Mouse (Mus musculus) embryonic facial prominence, embryonic 11.5 days (tissue): ENCODE results near the gene Mrpl54. TPM values are rescaled to one million over a fixed set of nuclear protein-coding genes. Genes with fewer than 3 reads are reported as not detected.
A peak's percentile ranks its signal among the peaks of the same experiment; 100 is the strongest.

Experiments
- ATAC-seq: fragments of 200-750 bp; cut with Nextera tagmentation; replicated peaks from 2 replicates; pipeline ENCODE4 v1.8.0; 2017; ENCODE audit warnings: low read depth; ENCODE audit not compliant: insufficient number of reproducible peaks, low FRiP score, low TSS enrichment
- DNase-seq: peaks from one replicate; pipeline ENCODE4 v3.0.0-alpha.2; 2015; ENCODE audit warnings: low spot score
- H3K27ac ChIP-seq: fragments of 300-500 bp; sonication (generic); replicated peaks from 2 replicates; pipeline ENCODE4 v1.5.1; 2014; ENCODE audit warnings: mild to moderate bottlenecking, low read depth, low read length, control low read depth
- H3K27me3 ChIP-seq: fragments of 300-500 bp; sonication (generic); 2 replicates; pipeline ENCODE4 v1.6.1; 2014; ENCODE audit warnings: mild to moderate bottlenecking, low read length, moderate library complexity, mixed read lengths; ENCODE audit not compliant: control insufficient read depth, insufficient read depth
- H3K36me3 ChIP-seq: fragments of 300-500 bp; sonication (generic); replicated peaks from 2 replicates; pipeline ENCODE4 v1.6.1; 2014; ENCODE audit warnings: low read depth, mild to moderate bottlenecking, low read length, moderate library complexity, mixed read lengths; ENCODE audit not compliant: control insufficient read depth, insufficient read depth
- H3K4me1 ChIP-seq: fragments of 300-500 bp; sonication (generic); 2 replicates; pipeline ENCODE4 v1.6.1; 2014; ENCODE audit warnings: low read length, mixed read lengths; ENCODE audit not compliant: control insufficient read depth, insufficient read depth
- H3K4me2 ChIP-seq: fragments of 300-500 bp; sonication (generic); 2 replicates; pipeline ENCODE4 v1.6.1; 2014; ENCODE audit warnings: low read depth, mild to moderate bottlenecking, control low read depth, low read length, moderate library complexity
- H3K4me3 ChIP-seq: fragments of 300-500 bp; sonication (generic); 2 replicates; pipeline ENCODE4 v1.5.1; 2014; ENCODE audit warnings: low read depth, low read length, control low read depth
- H3K9ac ChIP-seq: fragments of 300-500 bp; sonication (generic); replicated peaks from 2 replicates; pipeline ENCODE4 v1.6.1; 2014; ENCODE audit warnings: mild to moderate bottlenecking, control low read depth, low read length
- H3K9me3 ChIP-seq: fragments of 300-500 bp; sonication (generic); replicated peaks from 2 replicates; pipeline ENCODE4 v1.6.1; 2016; ENCODE audit warnings: mild to moderate bottlenecking, low read length, inconsistent platforms, mixed read lengths; ENCODE audit not compliant: control insufficient read depth
- WGBS: fragments of 180-500 bp; shearing (Covaris S2); extraction: QIAGEN DNeasy Blood & Tissue Kit; methylation state at CpG from one replicate; pipeline ENCODE4 v1.1.7; 2014; 5-methylcytosine and 5-hydroxymethylcytosine counted together
- polyA plus RNA-seq: library from polyadenylated mRNA; unstranded; fragments of >200 nt; fragmentation: Nextera tagmentation; extraction: Ambion mirVana; gene quantifications from 2 replicates; pipeline ENCODE4 v1.2.1, GENCODE M21; 2014

Gene Mrpl54
- polyA plus RNA-seq, 1 experiment from 2014 or later: 203 TPM

DNA sequence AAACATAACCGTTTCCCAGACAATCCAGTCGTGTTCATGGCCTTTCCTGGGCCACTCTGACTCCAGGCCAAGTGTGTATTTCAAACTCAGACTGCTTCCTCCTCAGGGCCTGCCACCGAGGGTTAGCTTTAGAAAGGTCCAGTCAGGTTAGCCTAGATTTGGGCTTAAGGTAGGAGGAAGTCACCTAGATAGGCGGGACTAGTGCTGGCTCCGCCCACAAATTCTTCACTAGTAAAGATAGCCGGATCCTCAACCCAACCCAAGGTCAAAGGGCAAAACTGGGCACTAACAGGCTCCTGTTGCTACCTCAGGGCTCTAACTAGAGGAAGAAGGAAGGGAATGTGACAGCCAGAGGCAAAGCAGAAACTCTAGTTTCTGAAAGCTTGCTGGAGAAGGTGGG, 19.9 kb upstream of the Mrpl54 start:
- Histone ChIP-seq H3K27me3 (peaks cover 46% of the 10 kb centered on the region), H3K9ac (no peak overlapping the region), H3K9me3 (no peaks in the 10 kb centered on the region), H3K27ac (no peak overlapping the region), H3K4me1 (no peaks in the 10 kb centered on the region), H3K4me2 (no peak overlapping the region), H3K4me3 (no peak overlapping the region; the same call in 1 of the 2 replicates), H3K36me3 (no peaks in the 10 kb centered on the region)
- ATAC-seq (no peak), DNase-seq (no peak)
- WGBS: 43% methylated on average over 6 of the region's 6 CpGs

GRCm38 (mm10) chr10:81285694-81286450, 19.1 kb upstream of the Mrpl54 start:
- H3K9ac ChIP-seq: peak overlapping the region; percentile 39
- H3K4me1 ChIP-seq: no peaks in the 10 kb centered on the region
- no peaks in the 10 kb centered on the region for H3K36me3 ChIP-seq
- H3K27me3 ChIP-seq: peaks cover 38% of the 10 kb centered on the region
- ATAC-seq (peak; percentile 59), DNase-seq (peak; percentile 96)
- H3K9me3 ChIP-seq: no peaks in the 10 kb centered on the region
- 2% methylated on average over 54 of the region's 54 CpGs for WGBS
- H3K4me2 ChIP-seq: peak overlapping the region; percentile 71
- peak overlapping the region; percentile 36 for H3K4me3 ChIP-seq
- H3K27ac ChIP-seq: no peak overlapping the region

DNA sequence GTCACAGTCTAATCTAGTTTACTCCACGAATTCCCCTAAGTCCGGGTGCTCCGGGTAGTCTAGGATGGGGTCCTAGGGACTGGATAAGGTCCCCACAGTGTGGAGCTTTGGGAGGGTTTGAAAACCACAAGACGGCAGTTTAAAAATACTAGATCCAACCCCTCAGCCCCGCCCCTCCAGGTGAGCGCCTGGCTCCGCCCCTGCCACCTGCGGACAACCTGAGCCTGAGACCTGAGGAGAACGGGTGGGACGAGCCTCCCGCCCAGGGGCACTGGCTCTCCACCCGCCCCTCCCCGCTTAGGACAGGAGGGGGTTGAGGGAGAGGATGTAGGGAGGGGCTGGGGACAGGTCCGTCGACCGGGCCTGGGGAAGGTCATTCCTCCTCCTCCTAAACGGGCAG, 18.0 kb upstream of the Mrpl54 start:
- peak; percentile 30 for DNase-seq
- Histone ChIP-seq H3K27me3 (peaks cover 29% of the 10 kb centered on the region), H3K9ac (no peak overlapping the region), H3K36me3 (no peaks in the 10 kb centered on the region), H3K27ac (no peak overlapping the region), H3K9me3 (no peaks in the 10 kb centered on the region), H3K4me1 (no peaks in the 10 kb centered on the region), H3K4me2 (peak overlapping the region; percentile 7; the same call in 1 of the 2 replicates), H3K4me3 (no peak overlapping the region; the same call in 1 of the 2 replicates)
- no peak for ATAC-seq
- WGBS: 9% methylated on average over 17 of the region's 17 CpGs

DNA sequence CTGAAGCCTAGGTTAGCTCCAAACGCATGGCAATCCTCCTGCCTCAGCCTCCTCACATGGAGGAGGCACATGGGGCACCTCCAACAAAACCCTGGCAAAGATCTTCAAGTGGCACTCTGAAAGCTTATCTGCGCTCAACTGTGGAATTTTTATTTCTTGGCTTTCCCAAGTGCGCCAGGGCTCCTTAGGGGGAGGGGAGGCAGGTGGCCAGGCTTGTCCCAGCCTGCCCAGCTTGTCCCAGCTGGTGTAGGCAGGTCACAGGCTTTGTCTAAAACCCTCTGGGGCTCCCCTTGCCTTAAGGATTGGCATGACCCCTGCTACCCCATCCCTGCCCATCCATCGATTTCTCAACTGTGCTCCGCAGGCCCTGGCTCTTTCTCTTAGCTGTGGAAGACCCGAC, 17.5 kb upstream of the Mrpl54 start:
- no peaks in the 10 kb centered on the region; the same call in 1 of the 2 replicates for H3K4me1 ChIP-seq
- no peak overlapping the region for H3K4me2 ChIP-seq
- no peak for ATAC-seq
- no peaks in the 10 kb centered on the region for H3K9me3 ChIP-seq
- no peaks in the 10 kb centered on the region for H3K36me3 ChIP-seq
- H3K27me3 ChIP-seq: peaks cover 29% of the 10 kb centered on the region
- no peak for DNase-seq
- H3K9ac ChIP-seq: no peak overlapping the region
- H3K4me3 ChIP-seq: no peak overlapping the region
- no peak overlapping the region for H3K27ac ChIP-seq
- 57% methylated on average over 6 of the region's 6 CpGs for WGBS

GRCm38 (mm10) chr10:81279496-81279895, 12.8 kb upstream of the Mrpl54 start:
- no peak overlapping the region for H3K4me2 ChIP-seq
- H3K9me3 ChIP-seq: no peaks in the 10 kb centered on the region
- H3K9ac ChIP-seq: no peak overlapping the region
- no peaks in the 10 kb centered on the region for H3K36me3 ChIP-seq
- no peak overlapping the region for H3K27ac ChIP-seq
- no peak overlapping the region for H3K4me3 ChIP-seq
- H3K27me3 ChIP-seq: peaks cover 15% of the 10 kb centered on the region
- H3K4me1 ChIP-seq: no peaks in the 10 kb centered on the region; the same call in 1 of the 2 replicates
- WGBS: 40% methylated on average over 10 of the region's 10 CpGs
- DNase-seq: no peak
- no peak for ATAC-seq

GRCm38 (mm10) chr10:81277676-81278075, 10.9 kb upstream of the Mrpl54 start:
- DNase-seq: no peak
- Histone ChIP-seq H3K4me2 (no peak overlapping the region), H3K27me3 (no peaks in the 10 kb centered on the region; the same call in 1 of the 2 replicates), H3K36me3 (no peaks in the 10 kb centered on the region; the same call in 1 of the 2 replicates), H3K4me3 (no peak overlapping the region), H3K9ac (no peak overlapping the region), H3K27ac (no peak overlapping the region), H3K9me3 (no peaks in the 10 kb centered on the region), H3K4me1 (no peaks in the 10 kb centered on the region; the same call in 1 of the 2 replicates)
- 80% methylated on average over 22 of the region's 22 CpGs for WGBS
- no peak for ATAC-seq

DNA sequence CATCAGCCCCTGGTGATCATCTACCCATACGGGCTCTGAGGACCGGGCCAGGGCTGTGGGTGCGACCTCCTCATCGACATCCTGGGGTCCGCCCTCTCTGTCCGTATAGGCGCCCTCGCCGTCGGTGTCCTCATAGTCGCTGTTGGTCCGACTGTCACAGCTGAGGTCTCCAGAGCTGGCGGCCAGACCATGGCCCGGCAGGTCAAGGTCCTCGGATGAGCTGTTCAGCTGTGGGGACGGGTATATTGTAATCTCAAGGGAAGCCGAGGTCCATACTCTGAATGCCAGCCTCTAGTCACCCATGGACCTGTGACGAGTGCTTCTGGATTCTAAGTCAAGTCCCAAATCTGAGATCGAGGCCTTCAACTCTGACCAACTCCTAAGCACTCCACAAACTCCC, 7.1 kb upstream of the Mrpl54 start:
- H3K4me3 ChIP-seq: no peak overlapping the region
- H3K27ac ChIP-seq: no peak overlapping the region
- no peak overlapping the region for H3K9ac ChIP-seq
- H3K4me2 ChIP-seq: no peak overlapping the region
- WGBS: 93% methylated on average over 19 of the region's 19 CpGs
- peaks cover 4% of the 10 kb centered on the region for H3K36me3 ChIP-seq
- ATAC-seq (no peak), DNase-seq (no peak)
- H3K4me1 ChIP-seq: no peaks in the 10 kb centered on the region
- H3K9me3 ChIP-seq: no peaks in the 10 kb centered on the region
- H3K27me3 ChIP-seq: no peaks in the 10 kb centered on the region

DNA sequence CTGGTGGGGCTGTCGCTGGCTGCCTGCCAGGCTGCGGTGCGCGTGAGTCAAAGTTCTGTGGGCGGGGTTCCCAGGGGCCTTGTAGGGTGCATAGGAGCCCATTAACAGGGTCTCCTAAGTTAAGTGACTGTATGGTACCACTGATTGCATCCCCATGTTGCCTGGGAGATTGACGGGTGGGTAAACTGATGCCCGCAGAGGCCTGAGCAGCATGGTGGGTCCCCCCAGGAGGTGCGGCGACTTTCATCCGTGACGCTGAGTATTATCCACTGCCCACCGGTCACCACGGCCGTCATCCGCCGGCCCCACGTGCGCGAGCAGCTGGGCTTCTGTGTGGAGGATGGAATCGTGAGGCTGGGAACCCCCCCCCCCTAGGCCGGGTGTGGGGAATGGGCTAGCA, 5.6 kb upstream of the Mrpl54 start:
- 95% methylated on average over 21 of the region's 21 CpGs for whole genome bisulfite sequencing
- ATAC-seq (no peak), DNase-seq (no peak)
- Histone ChIP-seq H3K9ac (0 out of 2 replicates have a peak overlapping the region, but pooled peaks have one; percentile 9), H3K9me3 (no peaks in the 10 kb centered on the region), H3K27me3 (no peaks in the 10 kb centered on the region), H3K4me2 (no peak overlapping the region), H3K27ac (no peak overlapping the region), H3K4me3 (no peak overlapping the region), H3K36me3 (peaks cover 4% of the 10 kb centered on the region), H3K4me1 (no peaks in the 10 kb centered on the region)
